Mouse (Mus musculus): Measurements from ENCODE around the gene Hcrtr2.
A peak's percentile ranks its signal among the peaks of the same experiment; 100 is the strongest.

Gene Hcrtr2

GRCm38 (mm10) chr9:76323756-76324155 lies at the start of gene Hcrtr2:
TSS of gene Hcrtr2 (minus strand) at chr9:76323856.
- DNase-seq = no peak

GRCm38 (mm10) chr9:76364874-76365273 lies 41.2 kb upstream of the Hcrtr2 start:
- DNase-seq = no peak

- DNase-seq = no peak
Measured at GRCm38 (mm10) chr9:76360374-76360773, 36.7 kb upstream of the Hcrtr2 start.

GRCm38 (mm10) chr9:76352346-76352745 lies 28.7 kb upstream of the Hcrtr2 start:
- no peak for DNase-seq

GRCm38 (mm10) chr9:76347298-76347697 lies 23.6 kb upstream of the Hcrtr2 start:
- DNase-seq = no peak

- no peak for DNase-seq
Measured at GRCm38 (mm10) chr9:76331081-76331480, 7.4 kb upstream of the Hcrtr2 start.

GRCm38 (mm10) chr9:76323186-76323701 lies 412 bp downstream of the Hcrtr2 start:
- DNase-seq = no peak

GRCm38 (mm10) chr9:76322122-76323052 lies 1.3 kb downstream of the Hcrtr2 start:
- no peak for DNase-seq

- no peak for DNase-seq
Measured at GRCm38 (mm10) chr9:76321589-76321988, 2.1 kb downstream of the Hcrtr2 start.

GRCm38 (mm10) chr9:76320755-76321154 lies 2.9 kb downstream of the Hcrtr2 start:
- no peak for DNase-seq

GRCm38 (mm10) chr9:76318302-76318701 lies 5.4 kb downstream of the Hcrtr2 start:
- no peak for DNase-seq

GRCm38 (mm10) chr9:76315096-76315495 lies 8.6 kb downstream of the Hcrtr2 start:
- DNase-seq = no peak

GRCm38 (mm10) chr9:76313921-76314320 lies 9.7 kb downstream of the Hcrtr2 start:
- no peak for DNase-seq

GRCm38 (mm10) chr9:76312221-76312620 lies 11.4 kb downstream of the Hcrtr2 start:
- no peak for DNase-seq

GRCm38 (mm10) chr9:76291384-76291783 lies 32.3 kb downstream of the Hcrtr2 start:
- DNase-seq = no peak

GRCm38 (mm10) chr9:76270886-76271285 lies 52.8 kb downstream of the Hcrtr2 start:
- no peak for DNase-seq

- DNase-seq = no peak
Measured at GRCm38 (mm10) chr9:76257731-76258130, 65.9 kb downstream of the Hcrtr2 start.

GRCm38 (mm10) chr9:76252544-76252943 lies 71.1 kb downstream of the Hcrtr2 start:
- DNase-seq = no peak

- DNase-seq = no peak
Measured at GRCm38 (mm10) chr9:76252109-76252508, 71.5 kb downstream of the Hcrtr2 start.

GRCm38 (mm10) chr9:76242322-76242721 lies 81.3 kb downstream of the Hcrtr2 start:
- no peak for DNase-seq

- no peak for DNase-seq
Measured at GRCm38 (mm10) chr9:76237946-76238345, 85.7 kb downstream of the Hcrtr2 start.

- no peak for DNase-seq
Measured at GRCm38 (mm10) chr9:76237243-76237642, 86.4 kb downstream of the Hcrtr2 start.

- peak; percentile 34 for DNase-seq
Measured at GRCm38 (mm10) chr9:76236626-76237025, 87.0 kb downstream of the Hcrtr2 start.

- DNase-seq = peak; percentile 1
Measured at GRCm38 (mm10) chr9:76235945-76236503, 87.6 kb downstream of the Hcrtr2 start.
